Mouse (Mus musculus) liver, embryonic 15.5 days (tissue): ENCODE results near the gene Smad3. TPM values are rescaled to one million over a fixed set of nuclear protein-coding genes. Genes with fewer than 3 reads are reported as not detected.

Source experiments
- ATAC-seq: fragments of 200-750 bp; cut with Nextera tagmentation; 2 replicates; pipeline ENCODE4 v1.8.0; 2017; ENCODE audit warnings: moderate number of reproducible peaks, mild to moderate bottlenecking, moderate library complexity; ENCODE audit not compliant: insufficient read depth
- H3K27ac ChIP-seq: fragments of 300-500 bp; sonication (generic); replicated peaks from 2 replicates; pipeline ENCODE4 v1.5.1; 2015; ENCODE audit warnings: mild to moderate bottlenecking, inconsistent platforms
- H3K27me3 ChIP-seq: fragments of 300-500 bp; sonication (generic); 2 replicates; pipeline ENCODE4 v1.6.1; 2015; ENCODE audit warnings: mild to moderate bottlenecking, inconsistent platforms
- H3K36me3 ChIP-seq: fragments of 300-500 bp; sonication (generic); replicated peaks from 2 replicates; pipeline ENCODE4 v1.6.1; 2015; ENCODE audit warnings: moderate library complexity, mild to moderate bottlenecking, inconsistent platforms
- H3K4me1 ChIP-seq: fragments of 300-500 bp; sonication (generic); replicated peaks from 2 replicates; pipeline ENCODE4 v1.6.1; 2015; ENCODE audit warnings: inconsistent platforms
- H3K4me2 ChIP-seq: fragments of 300-500 bp; sonication (generic); 2 replicates; pipeline ENCODE4 v1.6.1; 2015; ENCODE audit warnings: moderate library complexity, mild to moderate bottlenecking, inconsistent platforms
- H3K4me3 ChIP-seq: fragments of 300-500 bp; sonication (generic); replicated peaks from 2 replicates; pipeline ENCODE4 v1.5.1; 2015; ENCODE audit warnings: mild to moderate bottlenecking, inconsistent platforms
- H3K9ac ChIP-seq: fragments of 300-500 bp; sonication (generic); 2 replicates; pipeline ENCODE4 v1.6.1; 2015; ENCODE audit warnings: moderate library complexity, mild to moderate bottlenecking, inconsistent platforms
- H3K9me3 ChIP-seq: fragments of 300-500 bp; sonication (generic); replicated peaks from 2 replicates; pipeline ENCODE4 v1.6.1; 2016; ENCODE audit warnings: inconsistent platforms
- WGBS: fragments of 180-500 bp; shearing (Covaris S2); methylation state at CpG from one replicate; pipeline ENCODE4 v1.1.7; 2015; ENCODE audit warnings: mixed read lengths; ENCODE audit not compliant: insufficient replicate concordance; 5-methylcytosine and 5-hydroxymethylcytosine counted together
- polyA plus RNA-seq: library from polyadenylated mRNA; unstranded; fragments of >200 nt; fragmentation: Nextera tagmentation; extraction: Ambion mirVana; gene quantifications from 2 replicates; pipeline ENCODE4 v1.2.1, GENCODE M21; 2015

Gene Smad3
- polyA plus RNA-seq, 1 experiment from 2014 or later: 3.0 TPM

DNA sequence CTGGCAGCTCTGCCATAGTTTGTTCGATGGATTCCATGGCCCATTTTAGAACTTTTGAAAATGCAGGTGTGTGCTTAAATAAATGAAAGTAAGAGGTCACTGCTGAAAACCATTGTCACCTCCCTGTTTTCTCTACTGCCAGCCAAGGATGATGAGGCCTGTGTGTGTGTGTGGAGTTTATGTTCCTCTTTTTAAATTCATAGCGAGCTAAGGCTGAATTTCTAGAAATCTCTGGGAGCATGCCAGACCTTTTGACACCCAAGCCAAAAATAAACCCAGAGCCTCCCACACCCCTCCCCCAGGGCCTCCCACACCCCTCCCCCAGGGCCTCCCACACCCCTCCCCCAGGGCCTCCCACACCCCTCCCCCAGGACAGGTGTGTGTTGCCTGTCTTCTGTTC, 139.8 kb downstream of the Smad3 start:
- no peak overlapping the region for H3K9ac ChIP-seq
- WGBS: 66% methylated on average over 2 of the region's 2 CpGs
- no peak overlapping the region for H3K27ac ChIP-seq
- ATAC-seq: no peak
- no peaks in the 10 kb centered on the region for H3K9me3 ChIP-seq
- H3K4me2 ChIP-seq: no peak overlapping the region
- H3K36me3 ChIP-seq: peaks cover 53% of the 10 kb centered on the region
- H3K4me3 ChIP-seq: no peak overlapping the region
- peaks cover 19% of the 10 kb centered on the region for H3K4me1 ChIP-seq
- no peaks in the 10 kb centered on the region for H3K27me3 ChIP-seq

DNA sequence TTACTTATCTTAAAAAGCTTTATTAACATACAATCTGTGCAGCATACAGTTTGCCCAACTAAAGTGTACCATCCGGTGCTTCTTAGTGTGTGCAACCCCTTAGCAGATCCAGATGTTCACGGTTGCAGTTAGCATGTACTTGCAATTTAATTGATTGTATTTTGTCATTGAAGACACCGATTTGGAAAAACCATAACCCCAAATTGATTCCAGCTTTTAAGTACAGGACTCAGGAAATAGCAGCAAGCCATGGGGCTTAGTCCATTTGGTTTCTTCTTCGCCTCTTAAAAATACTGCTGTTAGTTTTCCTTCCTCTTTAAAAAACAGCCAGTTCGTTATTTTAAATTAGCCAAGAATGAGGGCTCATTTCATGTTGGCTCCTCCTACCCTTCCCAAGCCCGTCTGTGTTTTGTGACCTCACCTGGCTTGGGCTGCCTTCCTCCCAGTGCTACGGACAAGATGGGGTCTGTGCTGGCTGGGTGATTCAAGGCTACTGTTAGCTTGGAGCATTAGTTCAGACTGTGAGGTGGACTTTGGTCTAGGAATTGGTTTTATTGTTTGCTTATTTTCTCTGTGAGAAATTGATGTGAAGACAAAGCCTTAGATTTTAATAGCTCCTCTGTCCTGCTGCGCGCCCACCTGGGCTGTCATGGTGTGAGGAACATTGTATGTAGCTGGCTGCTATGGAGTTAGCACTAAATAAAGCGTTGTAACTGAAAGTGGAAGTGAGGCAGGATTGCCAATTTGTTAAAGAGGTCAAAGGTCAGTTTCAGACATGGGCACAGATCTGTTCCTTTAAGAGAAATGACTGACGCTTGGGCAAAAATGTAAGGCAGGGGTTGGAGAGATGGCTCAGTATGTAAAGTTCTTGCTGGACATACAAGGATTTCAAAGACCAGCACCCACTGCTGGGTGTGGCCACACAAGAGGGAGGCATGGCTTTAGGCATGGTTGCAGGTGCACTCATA, 143.5 kb downstream of the Smad3 start:
- no peaks in the 10 kb centered on the region for H3K27me3 ChIP-seq
- peaks cover 41% of the 10 kb centered on the region for H3K4me1 ChIP-seq
- no peak for ATAC-seq
- peaks cover 26% of the 10 kb centered on the region for H3K36me3 ChIP-seq
- H3K4me2 ChIP-seq: peak overlapping the region; percentile 0; the same call in 1 of the 2 replicates
- H3K9me3 ChIP-seq: no peaks in the 10 kb centered on the region
- no peak overlapping the region for H3K4me3 ChIP-seq
- H3K9ac ChIP-seq: no peak overlapping the region
- 63% methylated on average over 11 of the region's 11 CpGs for WGBS
- 0 out of 2 replicates have a peak overlapping the region, but pooled peaks have one; percentile 5 for H3K27ac ChIP-seq

DNA sequence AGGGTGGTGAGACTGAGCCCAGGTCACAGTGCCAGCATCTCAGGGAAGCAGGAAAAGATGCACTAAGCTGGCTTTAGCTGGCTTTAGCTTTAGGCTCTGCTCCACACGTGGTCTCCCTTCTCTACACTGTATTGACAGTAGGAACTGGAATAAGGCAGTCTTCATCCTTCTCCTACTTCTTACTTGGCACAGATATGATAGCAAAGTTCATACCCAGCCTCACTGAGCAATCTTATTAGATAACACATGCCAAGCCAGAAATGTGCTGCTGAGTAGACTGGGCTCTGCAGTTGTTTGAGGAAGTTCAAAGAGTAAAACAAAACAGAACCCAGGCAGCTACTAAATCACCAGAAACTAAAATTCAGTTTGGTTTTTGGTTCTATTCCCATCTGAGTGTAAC, 144.2 kb downstream of the Smad3 start:
- H3K9me3 ChIP-seq: no peaks in the 10 kb centered on the region
- no peak overlapping the region for H3K4me2 ChIP-seq
- no peak overlapping the region for H3K4me3 ChIP-seq
- no peak for ATAC-seq
- peaks cover 41% of the 10 kb centered on the region for H3K4me1 ChIP-seq
- 11% methylated on average over 1 of the region's 1 CpGs for WGBS
- H3K9ac ChIP-seq: no peak overlapping the region
- peaks cover 19% of the 10 kb centered on the region for H3K36me3 ChIP-seq
- H3K27me3 ChIP-seq: no peaks in the 10 kb centered on the region
- H3K27ac ChIP-seq: peak overlapping the region; percentile 26; the same call in 1 of the 2 replicates

DNA sequence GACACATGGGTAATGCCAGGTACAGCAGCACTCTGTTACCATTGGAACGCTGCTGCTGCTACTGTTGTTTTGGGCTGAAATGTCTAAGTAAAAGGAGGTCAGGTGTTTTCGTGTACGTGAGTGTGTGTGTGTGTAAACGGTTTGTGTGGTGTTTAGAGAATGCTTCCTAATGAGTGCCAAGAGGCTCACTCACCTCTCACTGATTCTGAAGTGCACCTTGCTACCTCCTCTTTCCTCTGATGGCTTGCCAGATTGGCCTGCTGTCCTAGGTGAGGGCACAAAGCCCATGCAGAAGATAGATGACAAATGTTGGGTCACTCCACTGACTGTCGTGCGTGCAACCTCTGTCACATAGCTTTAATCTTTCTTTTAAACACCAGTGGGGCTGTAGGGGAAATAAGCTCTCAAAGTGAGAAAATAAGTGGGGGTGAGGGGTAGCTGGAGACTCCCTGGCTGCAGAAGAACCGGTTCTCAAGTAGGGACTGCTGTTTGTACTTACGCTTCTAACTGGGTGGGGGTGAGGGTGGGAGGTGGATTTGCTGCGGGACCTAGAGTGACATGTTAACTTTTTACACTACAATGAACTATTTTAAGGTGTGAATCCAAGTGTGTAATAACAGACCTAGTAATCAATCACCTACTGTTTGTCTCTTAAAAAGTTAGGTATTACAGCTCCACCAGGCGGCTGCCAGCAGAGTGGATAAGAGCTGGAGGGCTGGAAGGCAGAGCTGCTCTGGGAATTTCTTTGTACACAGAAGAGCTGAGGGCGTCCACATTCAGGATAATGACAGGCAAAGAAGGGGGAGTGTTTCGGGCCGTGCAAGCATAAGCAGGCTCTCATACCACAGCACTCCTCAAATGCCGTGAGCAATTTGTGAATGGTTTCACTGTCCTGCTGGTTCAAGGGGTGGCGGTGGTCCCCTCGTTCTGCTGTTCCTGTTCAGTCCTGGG, 145.0 kb downstream of the Smad3 start:
- Histone ChIP-seq H3K9ac (no peak overlapping the region), H3K4me2 (no peak overlapping the region), H3K4me1 (peaks cover 41% of the 10 kb centered on the region), H3K36me3 (peaks cover 13% of the 10 kb centered on the region), H3K9me3 (no peaks in the 10 kb centered on the region), H3K27ac (peak overlapping the region; percentile 26; the same call in 1 of the 2 replicates), H3K27me3 (no peaks in the 10 kb centered on the region), H3K4me3 (no peak overlapping the region)
- ATAC-seq: no peak
- WGBS: 55% methylated on average over 16 of the region's 16 CpGs

DNA sequence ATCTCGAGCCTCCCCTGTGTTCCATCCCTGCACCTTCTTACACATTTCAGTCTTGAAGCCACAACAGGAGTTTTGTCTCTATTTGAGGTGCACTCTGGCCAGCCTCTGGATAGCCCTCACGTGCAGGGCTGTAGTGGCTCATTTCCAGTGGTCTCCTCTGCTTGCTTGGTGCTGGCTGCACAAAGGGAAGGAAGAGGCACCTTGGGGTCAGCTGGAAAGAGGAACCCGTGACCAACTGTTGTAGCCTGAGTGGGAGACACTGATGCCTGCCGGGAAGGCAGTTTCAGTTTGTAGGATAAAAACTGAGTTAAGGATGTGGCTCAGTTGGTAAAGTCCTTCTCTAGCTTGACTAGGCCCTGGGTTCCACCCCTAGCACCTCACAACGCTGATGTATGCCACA, 145.8 kb downstream of the Smad3 start:
- 0 out of 2 replicates have a peak overlapping the region, but pooled peaks have one; percentile 11 for H3K4me2 ChIP-seq
- no peaks in the 10 kb centered on the region for H3K27me3 ChIP-seq
- peaks cover 5% of the 10 kb centered on the region for H3K36me3 ChIP-seq
- no peak overlapping the region for H3K4me3 ChIP-seq
- peaks cover 41% of the 10 kb centered on the region for H3K4me1 ChIP-seq
- no peak overlapping the region for H3K9ac ChIP-seq
- H3K27ac ChIP-seq: 0 out of 2 replicates have a peak overlapping the region, but pooled peaks have one; percentile 1
- ATAC-seq: no peak
- no peaks in the 10 kb centered on the region for H3K9me3 ChIP-seq
- WGBS: 23% methylated on average over 5 of the region's 5 CpGs

DNA sequence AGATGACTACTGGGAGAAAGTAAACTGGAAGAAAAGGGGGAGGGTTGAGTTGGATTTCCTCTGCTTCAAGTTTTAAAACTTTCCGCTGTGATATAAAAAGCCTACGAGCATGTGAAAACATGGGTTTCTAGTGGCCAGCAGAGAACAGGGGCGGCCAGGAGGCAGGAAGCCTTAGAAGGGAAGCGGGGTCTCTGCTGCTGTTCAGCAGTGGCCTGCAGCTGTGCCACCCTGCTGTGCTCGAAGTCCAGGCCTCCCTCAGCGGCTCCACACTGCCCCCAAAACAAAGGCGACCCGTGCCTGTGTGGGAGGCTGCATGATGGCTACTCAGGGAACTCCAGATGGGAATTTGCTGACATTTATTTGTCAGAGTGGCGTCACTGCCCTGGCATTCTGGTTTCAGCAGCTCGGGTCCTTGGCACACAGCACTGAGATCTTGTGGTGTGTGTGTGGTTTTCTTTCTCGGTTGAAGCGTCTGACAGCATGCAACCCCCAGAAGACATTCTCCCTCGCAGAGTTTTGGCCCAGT, 146.9 kb downstream of the Smad3 start:
- H3K27ac ChIP-seq: peak overlapping the region; percentile 53; the same call in 1 of the 2 replicates
- no peak overlapping the region for H3K9ac ChIP-seq
- ATAC-seq: no peak
- no peak overlapping the region for H3K4me2 ChIP-seq
- H3K27me3 ChIP-seq: no peaks in the 10 kb centered on the region
- 27% methylated on average over 13 of the region's 13 CpGs for WGBS
- H3K36me3 ChIP-seq: 0 out of 2 replicates have a peak, but pooled peaks cover 3% of the 10 kb centered on the region
- H3K9me3 ChIP-seq: no peaks in the 10 kb centered on the region
- H3K4me3 ChIP-seq: no peak overlapping the region
- peaks cover 41% of the 10 kb centered on the region for H3K4me1 ChIP-seq

DNA sequence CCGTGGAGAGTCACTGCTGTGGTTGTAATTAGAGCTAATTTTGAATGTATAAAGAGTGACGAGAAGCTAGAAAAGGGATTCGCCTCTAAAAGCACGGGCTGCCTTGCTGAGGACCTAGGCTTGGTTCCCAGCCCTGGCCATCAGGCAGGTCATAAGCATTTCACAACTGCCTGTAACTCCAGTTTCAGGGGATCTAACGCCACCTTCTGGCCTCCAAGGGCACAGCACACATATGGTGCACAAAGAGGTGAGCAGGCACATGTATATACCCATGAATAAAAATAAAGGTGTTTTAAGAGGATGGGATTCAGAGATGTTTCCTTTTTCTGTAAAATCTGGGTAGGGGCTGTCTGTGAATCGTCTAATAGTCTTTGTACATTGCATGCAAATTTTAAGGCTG, 147.6 kb downstream of the Smad3 start:
- 78% methylated on average over 6 of the region's 6 CpGs for WGBS
- Histone ChIP-seq H3K36me3 (0 out of 2 replicates have a peak, but pooled peaks cover 3% of the 10 kb centered on the region), H3K4me2 (no peak overlapping the region), H3K27me3 (no peaks in the 10 kb centered on the region), H3K9ac (no peak overlapping the region), H3K9me3 (no peaks in the 10 kb centered on the region), H3K27ac (no peak overlapping the region), H3K4me3 (no peak overlapping the region), H3K4me1 (peaks cover 45% of the 10 kb centered on the region)
- no peak for ATAC-seq

DNA sequence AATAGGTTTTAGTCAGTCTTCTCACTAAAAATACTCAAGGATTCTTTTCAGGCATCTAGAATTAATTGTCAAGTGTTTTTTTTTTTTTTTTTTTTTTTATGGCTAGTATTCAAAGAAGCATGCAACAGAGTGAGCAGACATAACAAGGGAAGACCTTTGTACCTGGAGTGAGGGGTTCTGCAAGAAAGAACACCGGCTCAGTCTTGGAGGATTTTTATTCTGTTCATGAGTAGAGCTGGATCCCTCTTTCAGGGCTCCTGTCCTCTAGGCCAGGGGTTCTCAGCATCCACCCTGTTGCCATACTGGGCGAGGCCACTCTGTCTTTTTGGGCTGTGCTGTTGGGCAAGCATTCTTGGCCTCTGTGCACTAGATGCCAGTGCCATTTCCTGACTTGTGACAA, 148.0 kb downstream of the Smad3 start:
- no peak overlapping the region for H3K9ac ChIP-seq
- H3K4me1 ChIP-seq: peaks cover 47% of the 10 kb centered on the region
- no peaks in the 10 kb centered on the region for H3K9me3 ChIP-seq
- 77% methylated on average over 2 of the region's 2 CpGs for WGBS
- 0 out of 2 replicates have a peak, but pooled peaks cover 3% of the 10 kb centered on the region for H3K36me3 ChIP-seq
- no peaks in the 10 kb centered on the region for H3K27me3 ChIP-seq
- no peak overlapping the region for H3K4me2 ChIP-seq
- no peak overlapping the region for H3K4me3 ChIP-seq
- H3K27ac ChIP-seq: no peak overlapping the region
- no peak for ATAC-seq

DNA sequence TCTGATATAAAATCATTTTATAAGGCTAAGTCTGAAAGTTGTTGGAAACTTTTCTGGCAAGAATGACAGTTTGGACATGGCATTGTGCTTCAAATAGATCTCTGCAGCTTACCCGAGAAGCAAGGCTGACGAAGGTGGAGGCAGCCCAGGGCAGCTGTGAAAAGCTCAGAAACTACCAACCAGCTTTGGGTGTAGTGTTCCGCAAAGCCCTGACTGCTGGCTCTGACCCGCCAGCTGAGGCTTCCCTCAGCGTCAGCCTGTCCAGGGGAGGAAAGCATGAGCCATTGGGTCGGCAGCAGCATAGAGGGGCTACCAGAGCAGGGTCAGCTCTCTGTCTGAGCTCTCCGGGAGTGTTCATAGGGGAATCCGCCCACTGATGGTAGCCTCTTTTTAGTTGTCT, 148.5 kb downstream of the Smad3 start:
- 0 out of 2 replicates have a peak, but pooled peaks cover 3% of the 10 kb centered on the region for H3K36me3 ChIP-seq
- no peak overlapping the region for H3K9ac ChIP-seq
- no peak overlapping the region for H3K27ac ChIP-seq
- ATAC-seq: no peak
- peaks cover 46% of the 10 kb centered on the region for H3K4me1 ChIP-seq
- no peaks in the 10 kb centered on the region for H3K27me3 ChIP-seq
- WGBS: 80% methylated on average over 8 of the region's 8 CpGs
- no peak overlapping the region for H3K4me3 ChIP-seq
- no peaks in the 10 kb centered on the region for H3K9me3 ChIP-seq
- H3K4me2 ChIP-seq: no peak overlapping the region

DNA sequence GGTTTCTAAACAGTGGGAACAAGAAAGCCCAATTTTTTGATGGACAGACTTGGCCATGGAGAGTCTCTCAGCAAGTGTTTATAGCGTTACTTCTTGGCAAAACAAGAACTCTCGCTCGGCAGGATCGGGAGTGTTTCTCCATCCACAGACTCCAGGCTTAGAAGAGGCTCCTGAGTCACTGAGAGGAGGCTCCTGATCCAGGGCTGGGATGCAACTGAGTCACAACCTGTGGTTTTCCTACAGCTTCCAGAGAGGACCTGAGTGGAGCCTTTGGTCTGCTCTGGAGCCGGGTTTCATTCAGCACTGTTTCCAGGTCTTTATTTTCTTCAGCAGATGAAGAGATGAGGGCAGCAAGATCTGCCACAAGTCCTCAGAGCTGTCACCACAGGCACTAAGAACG, 149.8 kb downstream of the Smad3 start:
- Histone ChIP-seq H3K9ac (no peak overlapping the region), H3K27me3 (no peaks in the 10 kb centered on the region), H3K4me2 (no peak overlapping the region), H3K4me1 (peaks cover 47% of the 10 kb centered on the region), H3K27ac (no peak overlapping the region), H3K36me3 (0 out of 2 replicates have a peak, but pooled peaks cover 3% of the 10 kb centered on the region), H3K4me3 (no peak overlapping the region), H3K9me3 (no peaks in the 10 kb centered on the region)
- ATAC-seq: no peak
- WGBS: 77% methylated on average over 6 of the region's 6 CpGs
